Mouse (Mus musculus) thymus, adult 2 months (tissue): ENCODE results near the gene Gm2974. TPM values are rescaled to one million over a fixed set of nuclear protein-coding genes. Genes with fewer than 3 reads are reported as not detected.
"Not testable (repeated sequence)": the region's sequence is repeated elsewhere in the genome, so short reads cannot be mapped to it uniquely, and the experiment has no call there.

Source experiments
- DNase-seq: peaks from one replicate; pipeline ENCODE4 v3.0.0; 2021
- H3K27ac ChIP-seq: fragments of 200-500 bp; 2 replicates; pipeline ENCODE4 v1.5.1; 2012; ENCODE audit warnings: low read length, control low read depth; ENCODE audit not compliant: control insufficient read depth, insufficient read depth
- H3K27me3 ChIP-seq: fragments of 200-500 bp; 2 replicates; pipeline ENCODE4 v1.6.1; 2012; ENCODE audit warnings: mild to moderate bottlenecking, low read length, moderate library complexity, mixed read lengths; ENCODE audit not compliant: control insufficient read depth, insufficient read depth
- H3K36me3 ChIP-seq: fragments of 200-500 bp; 2 replicates; pipeline ENCODE4 v1.6.1; 2012; ENCODE audit warnings: mild to moderate bottlenecking, low read length, moderate library complexity; ENCODE audit not compliant: control insufficient read depth, insufficient read depth
- H3K4me1 ChIP-seq: fragments of 200-500 bp; replicated peaks from 2 replicates; pipeline ENCODE4 v1.6.1; 2012; ENCODE audit warnings: low read length; ENCODE audit not compliant: control insufficient read depth, insufficient read depth
- H3K4me3 ChIP-seq: fragments of 200-500 bp; 2 replicates; pipeline ENCODE4 v1.5.1; 2012; ENCODE audit warnings: mild to moderate bottlenecking, low read length, control low read depth, moderate library complexity; ENCODE audit not compliant: control insufficient read depth, insufficient read depth
- WGBS: fragments of 180-500 bp; shearing (Covaris S2); methylation state at CpG from one replicate; pipeline ENCODE4 v1.1.7; 2018; 5-methylcytosine and 5-hydroxymethylcytosine counted together
- polyA plus RNA-seq: library from polyadenylated mRNA; depleted of rRNA; stranded (reverse); fragments of >200 nt; gene quantifications from 2 replicates; pipeline ENCODE4 v1.2.3, GENCODE M21; 2012; rRNA removed

Gm2974 gene
- polyA plus RNA-seq: 0.12 TPM in 1 of 2 replicates, not detected in the other

GRCm38 (mm10) chr14:4182491-4183210 lies at the start of gene Gm2974:
Gene Gm2974 (plus strand): TSS chr14:4182576.
- not testable (repeated sequence) for H3K27me3 ChIP-seq, H3K4me1 ChIP-seq, DNase-seq, H3K36me3 ChIP-seq, H3K27ac ChIP-seq, H3K4me3 ChIP-seq
- WGBS: 22% methylated on average over 55 of the region's 59 CpGs

- not testable (repeated sequence) for H3K4me3 ChIP-seq, H3K36me3 ChIP-seq, H3K4me1 ChIP-seq, H3K27ac ChIP-seq, H3K27me3 ChIP-seq, DNase-seq
- 92% methylated on average over 4 of the region's 4 CpGs for WGBS
Measured at GRCm38 (mm10) chr14:4141646-4142045, 40.7 kb upstream of the Gm2974 start.

GRCm38 (mm10) chr14:4164730-4165129 lies 17.6 kb upstream of the Gm2974 start, which contains the start of gene Gm3127:
Gene Gm3127 (plus strand): TSS chr14:4165030.
- not testable (repeated sequence) for H3K4me1 ChIP-seq, H3K27ac ChIP-seq, DNase-seq, H3K27me3 ChIP-seq, H3K4me3 ChIP-seq, H3K36me3 ChIP-seq
- WGBS: 83% methylated on average over 1 of the region's 2 CpGs

- H3K36me3 ChIP-seq, H3K4me3 ChIP-seq, DNase-seq, H3K27ac ChIP-seq, H3K27me3 ChIP-seq, H3K4me1 ChIP-seq: not testable (repeated sequence)
- 13% methylated on average over 13 of the region's 14 CpGs for WGBS
Measured at GRCm38 (mm10) chr14:4182030-4182429, 346 bp upstream of the Gm2974 start.

GRCm38 (mm10) chr14:4183375-4183774 lies 999 bp downstream of the Gm2974 start:
- H3K27me3 ChIP-seq, H3K4me3 ChIP-seq, H3K36me3 ChIP-seq, H3K27ac ChIP-seq, H3K4me1 ChIP-seq, DNase-seq: not testable (repeated sequence)
- 33% methylated on average over 7 of the region's 10 CpGs for WGBS

- no CpG with 5 or more reads among the region's 2 CpGs for WGBS
- not testable (repeated sequence) for DNase-seq, H3K27ac ChIP-seq, H3K4me3 ChIP-seq, H3K36me3 ChIP-seq, H3K27me3 ChIP-seq, H3K4me1 ChIP-seq
Measured at GRCm38 (mm10) chr14:4249331-4249730, 67.0 kb downstream of the Gm2974 start, which contains the start of gene Gm3138. Gene Gm3138 (plus strand): TSS chr14:4249631.

Other genes starting within 250 kb of the Gm2974 start
- 0.28 TPM in 1 of 2 replicates, not detected in the other for gene Gm3095, start 219.0 kb upstream of the Gm2974 start, polyA plus RNA-seq
- not detected in 2 replicates for gene Gm3099, start 184.2 kb upstream of the Gm2974 start, polyA plus RNA-seq
- gene Gm5796, start 158.6 kb upstream of the Gm2974 start, polyA plus RNA-seq: 0.09 TPM in 2 replicates
- gene Gm3115, start 98.5 kb upstream of the Gm2974 start, polyA plus RNA-seq: not detected in 2 replicates
- 0.59 TPM in 1 of 2 replicates, not detected in the other for gene Gm8108, start 72.0 kb upstream of the Gm2974 start, polyA plus RNA-seq
- not detected in 2 replicates for gene Gm3127, start 17.5 kb upstream of the Gm2974 start, polyA plus RNA-seq
- not detected in 2 replicates for gene Gm3138, start 67.1 kb downstream of the Gm2974 start, polyA plus RNA-seq
- not detected in 2 replicates for gene Gm3149, start 134.7 kb downstream of the Gm2974 start, polyA plus RNA-seq
- gene 2610042L04Rik, start 152.2 kb downstream of the Gm2974 start, polyA plus RNA-seq: 0.11 TPM in 1 of 2 replicates, not detected in the other
- gene Gm3159, start 214.9 kb downstream of the Gm2974 start, polyA plus RNA-seq: not detected in 2 replicates
- gene Gm3164, start 232.9 kb downstream of the Gm2974 start, polyA plus RNA-seq: 0.05 TPM in 1 of 2 replicates, not detected in the other
- not detected in 2 replicates for gene Gm3173, start 248.4 kb downstream of the Gm2974 start, polyA plus RNA-seq